Mouse (Mus musculus) lung, postnatal 14 days (tissue): ENCODE results near the gene Tubb2a.

Experiments used
- DNase-seq: peaks from one replicate; pipeline ENCODE4 v3.0.0; 2021

Gene Tubb2a

GRCm38 (mm10) chr13:34047526-34047925 is 30.3 kb downstream of the Tubb2a start:
- no peak for DNase-seq

GRCm38 (mm10) chr13:34046421-34047012 is 31.3 kb downstream of the Tubb2a start:
- DNase-seq, result peak; percentile 86

- no peak for DNase-seq
Observed at GRCm38 (mm10) chr13:34045511-34046249, 32.1 kb downstream of the Tubb2a start.

DNA sequence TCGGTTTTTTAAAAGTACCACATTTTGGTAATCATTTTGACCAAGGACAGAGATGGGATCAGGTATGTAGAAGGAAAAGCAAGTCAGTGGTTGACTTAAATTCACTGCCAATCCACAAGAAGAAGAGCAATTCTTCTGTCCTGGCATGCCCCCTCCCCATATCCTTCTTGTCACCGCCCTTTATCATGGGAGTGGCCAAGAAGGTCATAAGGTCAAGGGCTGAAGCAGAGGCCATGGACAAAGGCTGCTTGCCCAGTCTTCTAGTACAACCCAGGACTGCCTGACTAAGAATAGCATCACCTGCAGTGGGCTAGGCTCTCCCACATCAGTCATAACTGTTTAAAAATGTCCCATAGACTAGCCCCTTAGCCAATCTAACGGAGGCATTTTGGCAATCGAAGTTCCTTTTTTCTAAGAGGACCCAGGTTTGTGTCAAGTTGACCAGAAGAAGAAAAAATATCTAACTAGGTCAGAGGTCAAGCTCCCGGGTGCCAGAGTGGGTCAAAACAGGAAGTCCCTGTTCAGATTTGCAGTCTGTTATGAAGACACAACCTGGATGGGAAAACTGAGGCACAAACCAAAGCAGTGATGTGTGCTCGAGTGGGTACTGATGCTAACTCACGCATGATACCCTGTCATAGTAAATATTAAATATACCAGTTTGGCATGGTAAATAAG is 34.0 kb downstream of the Tubb2a start:
- no peak for DNase-seq

- DNase-seq, result no peak
Observed at GRCm38 (mm10) chr13:34040091-34040490, 37.7 kb downstream of the Tubb2a start.

- no peak for DNase-seq
Observed at GRCm38 (mm10) chr13:34038901-34039341, 38.9 kb downstream of the Tubb2a start.

- no peak for DNase-seq
Observed at GRCm38 (mm10) chr13:34038056-34038432, 39.8 kb downstream of the Tubb2a start.

- peak; percentile 93 for DNase-seq
Observed at GRCm38 (mm10) chr13:34037172-34038055, 40.4 kb downstream of the Tubb2a start, which contains the start of gene Bphl. TSS of gene Bphl (plus strand) at chr13:34037597.

DNA sequence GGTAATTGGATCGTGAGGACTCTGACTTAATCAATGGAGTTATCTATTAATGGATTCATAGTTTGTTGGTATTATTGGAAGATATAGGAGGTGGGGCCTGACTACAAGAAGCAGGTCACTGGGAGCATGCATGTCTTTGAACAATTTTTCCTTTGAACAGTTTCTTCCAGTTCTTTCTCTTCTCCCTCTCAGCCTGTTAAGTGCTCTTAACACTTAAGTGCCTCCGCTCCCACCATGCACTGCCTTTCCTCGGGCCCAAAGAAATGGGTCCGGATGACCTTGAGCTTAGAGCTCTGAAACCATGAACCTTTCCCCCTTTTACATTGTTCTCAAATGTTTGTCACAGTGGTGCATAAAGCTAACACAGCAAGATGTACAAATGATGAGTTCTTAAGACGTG is 41.1 kb downstream of the Tubb2a start:
- DNase-seq, result no peak

GRCm38 (mm10) chr13:34035424-34035823 is 42.4 kb downstream of the Tubb2a start:
- DNase-seq, result no peak

DNA sequence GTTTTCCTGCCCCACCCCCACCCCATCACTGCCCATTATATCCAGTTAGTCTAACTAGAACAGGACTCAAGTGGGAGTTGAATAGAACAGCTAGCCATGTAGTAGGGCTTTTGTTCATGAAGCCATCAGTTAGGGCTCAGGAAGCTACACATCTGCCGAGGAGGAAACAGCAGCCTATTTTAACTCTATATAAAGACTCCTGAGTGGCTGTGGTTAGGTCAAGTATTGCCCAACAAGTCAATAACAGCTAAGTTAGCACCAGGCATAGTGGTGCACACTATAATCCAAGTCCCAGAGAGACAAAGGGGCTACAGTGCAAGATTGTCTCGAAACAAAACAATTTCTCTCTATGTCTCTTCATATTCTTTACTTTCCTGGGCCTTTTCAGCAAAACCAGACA is 45.8 kb downstream of the Tubb2a start:
- DNase-seq, result no peak
